Mouse (Mus musculus): Measurements from ENCODE around the gene Ak9. TPM values are rescaled to one million over a fixed set of nuclear protein-coding genes. Genes with fewer than 3 reads are reported as not detected.

Gene Ak9
- 0.10 and 0.17 TPM in 2 replicates for polyA plus RNA-seq (2015; fragmentation: Nextera tagmentation; extraction: Ambion mirVana)

DNA sequence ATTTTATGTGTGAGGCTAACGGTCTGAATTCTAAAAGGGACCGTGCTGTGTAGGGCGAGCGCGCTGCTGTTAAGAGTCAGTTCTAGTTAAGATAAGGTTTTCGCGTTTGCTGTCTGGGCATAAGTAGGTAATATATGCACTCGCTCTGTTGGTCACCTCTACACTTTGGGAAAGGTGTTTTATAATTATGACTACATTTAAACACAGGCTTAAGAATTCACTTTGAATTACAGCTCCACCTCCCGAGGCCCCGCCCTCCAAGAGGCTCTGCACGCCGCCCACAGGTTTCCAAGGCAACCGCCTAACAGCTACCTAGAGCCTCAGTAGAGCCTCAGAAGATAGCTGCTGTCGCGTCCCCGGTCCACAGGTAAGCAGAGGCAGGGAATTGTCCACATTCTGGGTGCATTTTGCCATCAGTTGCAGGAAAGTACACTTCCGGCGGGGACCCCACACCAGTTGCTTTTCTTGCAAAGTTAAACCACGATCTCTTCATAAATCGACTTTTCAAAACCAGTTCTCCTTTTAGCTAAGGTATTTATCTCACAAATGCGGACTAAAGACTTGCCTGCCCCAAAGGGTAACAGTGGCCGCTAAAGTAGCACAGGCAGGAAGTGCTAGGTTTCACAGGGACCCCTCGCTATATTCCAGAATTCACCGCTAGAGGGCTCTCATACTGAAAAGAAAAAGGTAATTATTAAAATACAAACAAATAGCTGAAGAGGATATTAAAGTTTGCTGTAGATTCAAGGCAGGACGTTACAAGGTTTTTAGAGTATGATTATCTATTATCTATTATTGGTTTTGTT lies at the start of gene Ak9:
Gene Ak9 (plus strand): TSS at position 342 of the 806 bp plus-strand sequence.
- Histone ChIP-seq H3K36me3 (no peaks in the 10 kb centered on the region), H3K9ac (replicated peaks) (peak within 1 kb of the TSS; percentile 86), H3K27me3 (no peaks in the 10 kb centered on the region), H3K9me3 (no peaks in the 10 kb centered on the region; the same call in 1 of the 2 replicates), H3K4me2 (replicated peaks) (peak within 1 kb of the TSS; percentile 92), H3K4me1 (replicated peaks) (peaks cover 12% of the 10 kb centered on the region), H3K27ac (peak within 1 kb of the TSS; percentile 80), H3K4me3 (replicated peaks) (peak within 1 kb of the TSS; percentile 92)
- whole genome bisulfite sequencing: under 1% methylated on average over 25 of the region's 25 CpGs
- ATAC-seq: peak; percentile 88

DNA sequence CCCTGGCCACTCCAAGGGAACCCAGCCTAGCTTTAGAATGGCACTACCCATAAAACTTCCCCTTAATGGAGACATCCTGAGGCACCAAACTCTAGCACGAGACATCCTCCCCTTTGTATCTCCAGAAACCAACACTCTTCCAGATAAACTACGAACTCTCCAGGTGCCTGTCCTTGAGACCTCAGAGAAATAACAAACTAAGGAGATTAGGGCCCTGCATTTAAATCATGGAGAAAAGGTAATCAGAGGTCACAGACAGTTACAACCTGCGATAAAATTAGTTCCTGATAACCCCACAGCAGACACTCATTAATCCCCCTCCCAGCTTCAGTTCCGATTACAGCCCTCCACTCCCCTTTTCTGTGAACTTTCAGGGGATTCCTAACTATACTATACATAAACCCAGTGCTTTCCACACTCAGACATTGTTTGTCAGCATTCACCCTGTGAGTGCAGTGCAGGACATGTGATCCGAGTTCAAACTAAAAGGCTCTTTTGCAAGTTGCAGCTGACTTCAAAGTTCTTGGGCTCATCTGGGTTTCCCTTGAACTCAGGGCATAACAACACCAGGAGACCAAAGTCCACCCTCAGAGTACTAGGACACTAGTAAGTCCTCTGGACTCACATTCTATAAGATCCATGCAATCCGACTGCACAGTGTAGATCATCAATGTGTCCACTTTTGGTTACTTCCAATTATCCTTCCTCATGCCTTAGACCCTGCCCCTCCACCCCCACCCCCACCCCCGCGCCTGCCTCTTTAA lies 43.4 kb upstream of the Ak9 start:
- WGBS: 54% methylated on average over 8 of the region's 8 CpGs
- Histone ChIP-seq H3K36me3 (peaks cover 24% of the 10 kb centered on the region), H3K4me3 (replicated peaks) (no peak overlapping the region), H3K4me1 (replicated peaks) (peaks cover 5% of the 10 kb centered on the region), H3K9ac (replicated peaks) (no peak overlapping the region), H3K4me2 (replicated peaks) (no peak overlapping the region), H3K27me3 (no peaks in the 10 kb centered on the region), H3K9me3 (no peaks in the 10 kb centered on the region), H3K27ac (no peak overlapping the region)
- ATAC-seq: no peak

DNA sequence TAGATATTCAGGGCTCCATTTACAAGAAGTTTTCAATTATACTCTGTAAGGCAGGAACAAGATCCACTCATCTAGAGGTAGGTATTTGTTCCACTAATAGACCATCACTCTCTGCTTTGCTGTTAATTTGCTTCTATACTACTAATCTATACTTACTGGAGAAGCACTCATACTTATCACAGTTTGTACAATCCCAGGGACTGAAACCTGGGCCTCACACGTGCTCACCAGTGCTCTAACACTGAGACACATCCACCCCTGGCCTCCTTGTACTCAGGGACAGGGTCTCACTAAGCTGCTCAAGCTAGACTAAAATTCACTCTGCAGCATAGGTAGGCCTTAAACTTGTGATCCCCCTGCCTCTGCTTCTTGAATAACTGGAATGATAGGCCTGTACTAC lies 42.6 kb upstream of the Ak9 start:
- peaks cover 16% of the 10 kb centered on the region for H3K36me3 ChIP-seq
- no peak overlapping the region for H3K4me2 ChIP-seq (replicated peaks)
- no peak overlapping the region for H3K4me3 ChIP-seq (replicated peaks)
- 55% methylated on average over 1 of the region's 1 CpGs for WGBS
- H3K9me3 ChIP-seq: no peaks in the 10 kb centered on the region
- H3K27me3 ChIP-seq: no peaks in the 10 kb centered on the region
- H3K9ac ChIP-seq (replicated peaks): no peak overlapping the region
- no peak overlapping the region for H3K27ac ChIP-seq
- peaks cover 5% of the 10 kb centered on the region for H3K4me1 ChIP-seq (replicated peaks)
- ATAC-seq: no peak

DNA sequence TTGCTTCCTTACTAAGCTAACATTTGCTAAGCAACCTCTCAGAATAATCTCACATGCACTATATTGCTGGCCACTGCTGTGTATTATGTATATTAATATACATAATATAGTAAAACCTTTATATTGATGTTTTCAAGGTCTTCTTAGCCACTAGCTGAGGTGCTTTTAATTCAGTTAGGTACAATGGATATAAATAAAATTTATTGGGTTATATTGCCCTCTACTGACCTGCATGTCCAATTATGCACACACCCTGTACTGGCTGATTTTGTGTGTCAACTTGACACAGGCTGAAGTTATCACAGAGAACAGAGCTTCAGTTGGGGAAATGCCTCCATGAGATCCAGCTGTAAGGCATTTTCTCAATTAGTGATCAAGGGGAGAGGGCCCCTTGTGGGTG lies 41.9 kb upstream of the Ak9 start:
- no peak for ATAC-seq
- H3K4me3 ChIP-seq (replicated peaks): no peak overlapping the region
- H3K4me2 ChIP-seq (replicated peaks): no peak overlapping the region
- no peaks in the 10 kb centered on the region for H3K27me3 ChIP-seq
- H3K9ac ChIP-seq (replicated peaks): no peak overlapping the region
- no peak overlapping the region for H3K27ac ChIP-seq
- peaks cover 5% of the 10 kb centered on the region for H3K4me1 ChIP-seq (replicated peaks)
- H3K36me3 ChIP-seq: peaks cover 15% of the 10 kb centered on the region
- no peaks in the 10 kb centered on the region for H3K9me3 ChIP-seq

DNA sequence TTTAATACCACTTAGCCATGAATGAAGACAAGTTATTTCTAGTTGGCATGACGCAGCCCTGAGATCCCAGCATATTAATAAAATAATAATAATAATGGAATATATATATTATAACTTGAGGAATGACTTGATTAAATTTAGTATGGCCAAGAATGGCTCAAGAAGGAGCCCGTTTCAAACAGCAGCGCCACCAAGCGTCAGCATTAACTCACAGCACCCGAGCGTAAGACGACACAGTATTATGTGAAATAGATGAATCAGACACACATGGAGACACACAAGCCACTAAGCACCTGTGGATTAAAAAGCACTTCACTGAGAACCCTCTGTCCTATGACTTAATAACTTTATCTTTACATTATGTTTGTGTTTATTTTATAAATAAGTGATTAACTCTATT lies 31.9 kb upstream of the Ak9 start:
- no peaks in the 10 kb centered on the region for H3K9me3 ChIP-seq
- ATAC-seq: no peak
- no peak overlapping the region for H3K27ac ChIP-seq
- H3K4me1 ChIP-seq (replicated peaks): no peaks in the 10 kb centered on the region
- no peak overlapping the region for H3K4me3 ChIP-seq (replicated peaks)
- no peaks in the 10 kb centered on the region for H3K27me3 ChIP-seq
- WGBS: 42% methylated on average over 7 of the region's 7 CpGs
- H3K9ac ChIP-seq (replicated peaks): no peak overlapping the region
- peaks cover 14% of the 10 kb centered on the region for H3K36me3 ChIP-seq
- H3K4me2 ChIP-seq (replicated peaks): no peak overlapping the region

DNA sequence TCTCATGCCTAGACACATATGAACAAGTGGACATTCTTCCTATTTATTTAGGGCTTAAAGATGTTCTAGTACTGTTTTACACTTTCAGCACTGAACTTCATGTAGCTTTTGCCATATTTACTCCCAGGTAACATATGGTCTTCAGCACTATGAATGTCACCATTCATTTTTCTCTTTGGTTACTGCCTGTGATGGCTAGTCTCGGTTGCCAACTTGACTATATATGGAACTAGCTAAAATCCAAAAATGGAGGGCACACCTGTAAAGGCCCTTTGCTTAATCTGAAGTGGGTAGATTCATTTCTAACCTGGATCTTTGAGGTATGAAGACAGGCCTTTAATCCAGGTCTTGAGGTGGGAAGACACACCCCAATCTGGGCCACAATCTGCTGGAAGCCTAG lies 28.9 kb upstream of the Ak9 start:
- no peak overlapping the region for H3K4me2 ChIP-seq (replicated peaks)
- no peaks in the 10 kb centered on the region for H3K27me3 ChIP-seq
- H3K9me3 ChIP-seq: no peaks in the 10 kb centered on the region
- 0 out of 2 replicates have a peak, but pooled peaks cover under 1% of the 10 kb centered on the region for H3K4me1 ChIP-seq (replicated peaks)
- 96% methylated on average over 1 of the region's 1 CpGs for WGBS
- H3K4me3 ChIP-seq (replicated peaks): no peak overlapping the region
- no peak for ATAC-seq
- no peak overlapping the region for H3K9ac ChIP-seq (replicated peaks)
- no peak overlapping the region for H3K27ac ChIP-seq
- no peaks in the 10 kb centered on the region for H3K36me3 ChIP-seq

DNA sequence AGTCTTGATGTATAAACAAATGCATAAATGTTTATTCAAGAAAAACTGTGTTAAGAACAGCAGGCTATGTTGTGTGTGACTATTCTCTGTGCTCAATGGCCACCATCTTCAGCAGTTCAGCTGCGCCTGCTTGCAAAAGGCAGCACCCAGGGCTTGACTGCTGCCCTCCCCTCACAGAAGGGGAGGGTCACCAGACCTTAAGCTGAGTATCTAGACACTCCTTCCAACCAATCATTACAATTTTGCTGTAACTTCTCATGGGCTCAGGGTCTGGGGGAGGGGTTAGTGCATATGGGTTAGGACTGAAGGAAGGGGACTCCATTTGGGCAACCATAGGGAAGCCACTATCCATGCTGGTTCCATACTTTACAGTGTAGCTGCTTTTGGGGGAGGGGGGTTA lies 25.0 kb upstream of the Ak9 start:
- Histone ChIP-seq H3K9ac (replicated peaks) (no peak overlapping the region), H3K36me3 (peaks cover 3% of the 10 kb centered on the region; the same call in 1 of the 2 replicates), H3K4me1 (replicated peaks) (peaks cover 7% of the 10 kb centered on the region; the same call in 1 of the 2 replicates), H3K27me3 (no peaks in the 10 kb centered on the region), H3K27ac (no peak overlapping the region), H3K9me3 (no peaks in the 10 kb centered on the region), H3K4me3 (replicated peaks) (no peak overlapping the region), H3K4me2 (replicated peaks) (no peak overlapping the region)
- WGBS: 81% methylated on average over 1 of the region's 1 CpGs
- ATAC-seq: no peak

DNA sequence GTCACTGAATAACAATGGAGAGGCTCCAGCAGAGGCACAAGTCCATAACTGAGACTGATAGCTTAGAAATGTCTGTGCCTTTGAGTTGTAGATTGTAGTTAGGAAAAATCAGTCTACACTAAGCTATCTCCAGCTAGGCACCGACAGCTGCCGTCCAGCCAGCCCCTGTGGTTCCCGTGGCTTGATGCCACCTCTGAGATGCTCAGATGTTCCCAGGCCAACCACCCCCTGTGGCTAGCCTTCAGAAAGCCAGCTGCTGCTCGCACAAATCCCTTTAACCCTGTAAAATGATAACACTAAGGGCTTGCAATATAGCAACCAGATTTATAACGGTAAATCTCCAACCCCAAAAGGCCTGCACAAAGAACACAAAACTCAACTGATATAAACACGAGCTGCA lies 23.6 kb upstream of the Ak9 start:
- Histone ChIP-seq H3K27me3 (no peaks in the 10 kb centered on the region), H3K4me3 (replicated peaks) (no peak overlapping the region), H3K4me1 (replicated peaks) (peaks cover 7% of the 10 kb centered on the region; the same call in 1 of the 2 replicates), H3K36me3 (peaks cover 8% of the 10 kb centered on the region; the same call in 1 of the 2 replicates), H3K9me3 (no peaks in the 10 kb centered on the region), H3K9ac (replicated peaks) (no peak overlapping the region), H3K4me2 (replicated peaks) (no peak overlapping the region), H3K27ac (no peak overlapping the region)
- WGBS: 31% methylated on average over 6 of the region's 6 CpGs
- no peak for ATAC-seq

DNA sequence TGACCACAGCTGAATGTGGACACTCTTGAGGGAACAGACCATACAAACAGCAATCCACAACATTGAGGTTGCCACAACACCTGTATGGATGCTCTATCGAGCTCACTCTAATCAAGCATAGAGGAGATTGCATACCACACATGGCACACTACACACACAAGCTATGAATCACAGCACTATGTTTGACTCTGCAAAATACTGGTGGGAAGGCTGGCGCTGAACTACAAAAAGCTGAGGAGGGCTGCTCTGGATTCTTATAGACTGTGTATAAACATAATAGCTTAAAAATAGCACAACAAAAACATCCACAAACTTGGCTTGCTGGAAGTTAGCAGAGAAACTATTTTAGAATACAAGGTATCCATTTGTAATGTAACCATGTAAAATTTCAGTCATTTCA lies 23.0 kb upstream of the Ak9 start:
- Histone ChIP-seq H3K4me3 (replicated peaks) (no peak overlapping the region), H3K4me1 (replicated peaks) (peaks cover 7% of the 10 kb centered on the region; the same call in 1 of the 2 replicates), H3K9me3 (no peaks in the 10 kb centered on the region), H3K36me3 (peaks cover 8% of the 10 kb centered on the region; the same call in 1 of the 2 replicates), H3K27ac (no peak overlapping the region), H3K27me3 (no peaks in the 10 kb centered on the region), H3K9ac (replicated peaks) (no peak overlapping the region), H3K4me2 (replicated peaks) (no peak overlapping the region)
- 95% methylated on average over 2 of the region's 2 CpGs for WGBS
- no peak for ATAC-seq

DNA sequence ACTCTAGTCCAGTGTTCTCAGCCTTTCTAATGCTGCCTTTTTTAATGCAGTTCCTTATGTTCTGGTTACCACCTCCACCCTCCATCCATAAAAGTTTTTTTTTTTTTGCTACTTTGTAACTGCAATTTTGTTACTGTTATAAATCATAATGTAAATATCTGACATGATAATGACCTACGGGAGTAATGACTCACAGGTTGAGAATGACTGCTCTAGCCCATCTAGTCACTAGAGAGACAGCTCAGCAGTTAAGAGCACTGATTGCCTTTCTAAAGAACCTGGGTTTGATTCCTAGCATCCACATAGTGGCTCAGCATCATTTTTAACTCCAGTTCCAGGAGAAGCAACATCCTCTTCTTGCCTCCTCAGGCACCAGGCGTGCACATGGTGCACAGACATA lies 21.7 kb upstream of the Ak9 start:
- no peak overlapping the region for H3K4me3 ChIP-seq (replicated peaks)
- no peak overlapping the region for H3K27ac ChIP-seq
- H3K4me2 ChIP-seq (replicated peaks): no peak overlapping the region
- WGBS: 90% methylated on average over 2 of the region's 2 CpGs
- H3K4me1 ChIP-seq (replicated peaks): peaks cover 7% of the 10 kb centered on the region; the same call in 1 of the 2 replicates
- ATAC-seq: no peak
- no peaks in the 10 kb centered on the region for H3K27me3 ChIP-seq
- H3K9ac ChIP-seq (replicated peaks): no peak overlapping the region
- no peaks in the 10 kb centered on the region for H3K9me3 ChIP-seq
- peaks cover 8% of the 10 kb centered on the region; the same call in 1 of the 2 replicates for H3K36me3 ChIP-seq

DNA sequence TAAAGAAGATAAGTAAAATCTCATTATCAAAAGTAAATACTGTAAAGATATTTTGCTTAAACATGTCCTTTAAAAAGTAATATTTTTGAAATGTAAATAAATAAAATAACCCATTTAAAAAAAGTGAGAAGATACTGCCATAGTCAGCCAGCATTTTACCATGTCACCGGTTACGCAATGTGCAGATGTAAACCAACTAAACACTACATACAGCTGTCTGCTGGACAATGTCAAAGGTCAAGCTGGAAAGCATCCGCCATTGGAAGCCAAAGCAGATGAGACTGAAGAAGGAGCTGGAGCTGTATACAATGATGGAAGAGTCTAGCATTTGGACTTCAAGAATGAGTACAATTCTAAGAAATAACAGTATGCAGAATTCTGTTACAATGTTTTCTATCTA lies 16.2 kb upstream of the Ak9 start:
- Histone ChIP-seq H3K27me3 (no peaks in the 10 kb centered on the region), H3K36me3 (peaks cover 8% of the 10 kb centered on the region; the same call in 1 of the 2 replicates), H3K27ac (no peak overlapping the region), H3K9ac (replicated peaks) (no peak overlapping the region), H3K4me1 (replicated peaks) (peaks cover 8% of the 10 kb centered on the region; the same call in 1 of the 2 replicates), H3K9me3 (no peaks in the 10 kb centered on the region), H3K4me3 (replicated peaks) (no peak overlapping the region), H3K4me2 (replicated peaks) (no peak overlapping the region)
- no peak for ATAC-seq
- 89% methylated on average over 3 of the region's 3 CpGs for WGBS

DNA sequence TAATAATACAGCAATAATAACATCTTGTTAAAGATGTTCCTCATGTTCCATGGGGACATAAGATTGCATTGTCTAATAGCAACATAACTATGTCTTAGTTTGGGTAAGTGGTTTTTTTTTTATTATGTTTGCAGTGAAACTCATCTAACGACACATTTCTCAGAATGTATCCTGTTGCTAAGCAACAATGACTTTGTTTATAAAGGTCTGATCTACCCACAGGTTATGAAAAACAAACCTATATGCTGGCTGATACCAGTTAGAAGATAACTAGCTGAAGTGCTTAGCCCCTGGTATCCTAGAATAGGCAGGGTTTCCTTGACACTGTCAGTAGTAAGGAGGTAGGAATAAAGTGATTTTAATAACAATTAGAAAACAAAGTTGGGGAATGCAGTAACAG lies 15.7 kb upstream of the Ak9 start:
- WGBS: 71% methylated on average over 1 of the region's 1 CpGs
- ATAC-seq: 0 out of 2 replicates have a peak, but pooled peaks have one; percentile 5
- Histone ChIP-seq H3K9me3 (no peaks in the 10 kb centered on the region), H3K4me3 (replicated peaks) (no peak overlapping the region), H3K4me1 (replicated peaks) (peaks cover 8% of the 10 kb centered on the region; the same call in 1 of the 2 replicates), H3K27ac (no peak overlapping the region), H3K36me3 (peaks cover 8% of the 10 kb centered on the region; the same call in 1 of the 2 replicates), H3K4me2 (replicated peaks) (no peak overlapping the region), H3K27me3 (no peaks in the 10 kb centered on the region), H3K9ac (replicated peaks) (no peak overlapping the region)

Data from midbrain, embryonic 13.5 days (tissue).